Comparison of ENCODE assay signal across 14 mouse cellular contexts in the genomic region with DNA sequence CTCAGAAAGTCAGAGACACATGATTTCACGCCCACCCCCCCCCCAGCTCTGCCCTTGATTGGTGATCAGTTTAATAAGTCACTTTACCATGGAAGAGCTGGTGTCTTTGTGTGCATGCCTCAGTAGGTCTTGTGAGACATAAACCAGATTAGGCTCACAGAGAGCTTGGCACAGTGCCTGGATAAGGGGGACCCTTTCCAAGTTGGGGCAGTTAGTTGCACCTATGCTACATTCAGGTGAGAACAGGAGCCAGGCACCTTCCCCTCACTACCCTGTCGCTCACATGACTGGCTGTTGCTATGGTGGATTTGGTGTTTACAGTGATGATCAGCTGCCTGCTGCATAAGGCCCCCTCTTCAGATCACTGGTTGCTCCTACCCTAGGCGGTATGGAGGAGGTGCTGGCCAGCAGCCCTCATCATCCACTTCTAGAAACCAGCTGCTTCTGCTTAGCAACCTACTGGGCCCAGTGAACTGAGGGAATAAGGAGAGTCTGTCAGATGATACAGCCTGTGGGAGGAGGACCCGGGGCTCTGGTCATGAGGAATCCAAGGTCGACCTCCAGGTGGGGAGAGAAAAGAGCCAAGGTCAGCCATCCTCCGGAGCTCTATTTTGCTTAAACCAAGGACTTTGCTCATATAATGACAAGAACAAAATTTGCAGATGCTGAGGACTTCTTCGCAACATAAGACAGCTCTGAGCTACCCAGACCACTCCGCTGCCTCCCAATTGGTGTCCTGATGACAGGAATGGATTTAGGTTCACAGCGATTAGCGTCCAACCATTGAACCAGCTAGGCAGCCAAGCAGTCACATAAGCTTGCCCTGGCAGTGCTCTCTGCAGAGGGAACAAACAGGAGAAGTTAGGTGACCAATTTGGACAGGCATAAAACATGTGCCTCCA. TPM values are rescaled to one million over a fixed set of nuclear protein-coding genes. Genes with fewer than 3 reads are reported as not detected.
DNase-seq lines count a peak whose midpoint lies in the region; ATAC-seq lines count a peak whose summit lies in the region.
"Had no signal": no experiment of that assay in that cellular context is flagged by ENCODE, and none has a peak within 500 bp of the region (broad histone marks: within the 10 kb centered on the region; RNA-seq: fewer than 3 reads in every experiment).

No protein-coding gene starts in this region.

- 75% methylated on average over 10 of the region's 10 CpGs for WGBS in hindbrain, embryonic 15.5 days
- WGBS in hindbrain, embryonic 14.5 days = 85% methylated on average over 10 of the region's 10 CpGs

- peak; percentile 78; the same call in 1 of the 2 replicates for ATAC-seq in hindbrain, embryonic 15.5 days (ENCODE audit: low FRiP score, low read depth)
- no peak for ATAC-seq in hindbrain, embryonic 14.5 days (ENCODE audit: low FRiP score)

- H3K27ac ChIP-seq in hindbrain, embryonic 15.5 days (replicated peaks) = no peak overlapping the region
- H3K27ac ChIP-seq in hindbrain, embryonic 14.5 days = no peak overlapping the region
- H3K27ac ChIP-seq: hindbrain, embryonic 10.5 days; liver, embryonic 14.5 days; midbrain, embryonic 12.5 days had no signal

- no peaks in the 10 kb centered on the region for H3K27me3 ChIP-seq in hindbrain, embryonic 15.5 days
- H3K27me3 ChIP-seq in hindbrain, embryonic 14.5 days (ENCODE audit: control insufficient read depth, insufficient read depth, low read length) = no peaks in the 10 kb centered on the region
- H3K27me3 ChIP-seq: CH12.LX; midbrain, embryonic 12.5 days had no signal

- no peak overlapping the region for H3K9ac ChIP-seq in hindbrain, embryonic 15.5 days
- no peak overlapping the region for H3K9ac ChIP-seq in hindbrain, embryonic 14.5 days
- H3K9ac ChIP-seq: liver, embryonic 14.5 days; midbrain, embryonic 12.5 days had no signal

- no peaks in the 10 kb centered on the region for H3K36me3 ChIP-seq in hindbrain, embryonic 15.5 days
- H3K36me3 ChIP-seq in hindbrain, embryonic 14.5 days (replicated peaks; ENCODE audit: control insufficient read depth, insufficient read depth) = no peaks in the 10 kb centered on the region
- H3K36me3 ChIP-seq: hindbrain, embryonic 10.5 days; midbrain, embryonic 12.5 days had no signal

- no peaks in the 10 kb centered on the region for H3K4me1 ChIP-seq in hindbrain, embryonic 15.5 days (replicated peaks)
- H3K4me1 ChIP-seq in hindbrain, embryonic 14.5 days (replicated peaks; ENCODE audit: control insufficient read depth, insufficient read depth, low read length) = no peaks in the 10 kb centered on the region
- H3K4me1 ChIP-seq: hindbrain, embryonic 10.5 days; midbrain, embryonic 12.5 days had no signal

- no peaks in the 10 kb centered on the region for H3K9me3 ChIP-seq in hindbrain, embryonic 15.5 days
- no peaks in the 10 kb centered on the region for H3K9me3 ChIP-seq in hindbrain, embryonic 14.5 days (ENCODE audit: control insufficient read depth, low read length)
- H3K9me3 ChIP-seq: hindbrain, embryonic 10.5 days; midbrain, embryonic 12.5 days had no signal

- no peak overlapping the region for H3K4me3 ChIP-seq in hindbrain, embryonic 15.5 days
- no peak overlapping the region for H3K4me3 ChIP-seq in hindbrain, embryonic 14.5 days (replicated peaks; ENCODE audit: low read length)
- H3K4me3 ChIP-seq: hindbrain, embryonic 10.5 days; midbrain, embryonic 12.5 days had no signal

- no peak overlapping the region for H3K4me2 ChIP-seq in hindbrain, embryonic 15.5 days
- no peak overlapping the region for H3K4me2 ChIP-seq in hindbrain, embryonic 14.5 days (replicated peaks)
- H3K4me2 ChIP-seq: midbrain, embryonic 12.5 days had no signal

- DNase-seq in cerebellum, postnatal 10 days = peak; percentile 71 to 78
- no peak for DNase-seq in cerebellum, adult 18-20 months
- DNase-seq in hindbrain, embryonic 14.5 days (ENCODE audit: low spot score) = no peak
- peak; percentile 38 for DNase-seq in kidney, postnatal 14 days
- no peak for DNase-seq in kidney, postnatal 36 days
- DNase-seq in brain, adult 2 months (ENCODE audit: low read depth, low spot score) = peak; percentile 44
- no peak for DNase-seq in layer of hippocampus, adult 11-12 months (ENCODE audit: low spot score)
- DNase-seq: cerebellum, adult 8-10 months; thymus, postnatal 25 days had no signal

RNA-seq across cellular contexts. Expression of gene Adamts16, which starts 35.3 kb away (rescaled TPM):
- 3.1 and 3.7 TPM in 2 replicates for polyA plus RNA-seq in hindbrain, embryonic 15.5 days (2015; fragmentation: Nextera tagmentation; extraction: Ambion mirVana)
- polyA plus RNA-seq in hindbrain, embryonic 14.5 days (2014; fragmentation: Nextera tagmentation; extraction: Ambion mirVana) = 3.2 and 5.0 TPM in 2 replicates

Comparison
In these comparisons a context has a peak if more than half of its experiments do, and no peak if none do; other contexts are left out.
1. DNase-seq: peak in cerebellum, postnatal 10 days (2 of 2), kidney, postnatal 14 days (single experiment) and brain, adult 2 months (single experiment); none in cerebellum, adult 18-20 months (0 of 2), hindbrain, embryonic 14.5 days (single experiment), kidney, postnatal 36 days (0 of 2) and layer of hippocampus, adult 11-12 months (single experiment).